Mouse (Mus musculus) midbrain, embryonic 16.5 days (tissue): ENCODE results near the gene Olfr959. TPM values are rescaled to one million over a fixed set of nuclear protein-coding genes. Genes with fewer than 3 reads are reported as not detected.

Experiments used
- polyA plus RNA-seq: library from polyadenylated mRNA; unstranded; fragments of >200 nt; fragmentation: Nextera tagmentation; extraction: Ambion mirVana; gene quantifications from 2 replicates; pipeline ENCODE4 v1.2.1, GENCODE M21; 2015

Olfr959 gene
- polyA plus RNA-seq, 1 experiment from 2014 or later, result not detected

Other genes with a start within 250 kb of the Olfr959 start
- gene Olfr948, start 249.5 kb downstream of the Olfr959 start, polyA plus RNA-seq, result not detected in 2 replicates
- gene Olfr951, start 188.2 kb downstream of the Olfr959 start, polyA plus RNA-seq, result not detected in 2 replicates
- not detected in 2 replicates for gene Olfr952, start 148.4 kb downstream of the Olfr959 start, polyA plus RNA-seq
- gene Olfr954, start 118.9 kb downstream of the Olfr959 start, polyA plus RNA-seq, result not detected in 2 replicates
- not detected in 2 replicates for gene Olfr955, start 103.6 kb downstream of the Olfr959 start, polyA plus RNA-seq
- gene Olfr44, start 81.6 kb downstream of the Olfr959 start, polyA plus RNA-seq, result not detected in 2 replicates
- not detected in 2 replicates for gene Olfr957, start 59.8 kb downstream of the Olfr959 start, polyA plus RNA-seq
- gene Olfr958, start 21.5 kb downstream of the Olfr959 start, polyA plus RNA-seq, result not detected in 2 replicates
- gene AW551984, start 28.8 kb upstream of the Olfr959 start, polyA plus RNA-seq, result 215 and 253 TPM in 2 replicates
- gene Olfr148, start 35.1 kb upstream of the Olfr959 start, polyA plus RNA-seq, result not detected in 2 replicates
- gene Olfr960, start 45.8 kb upstream of the Olfr959 start, polyA plus RNA-seq, result not detected in 2 replicates
- gene Olfr961, start 69.5 kb upstream of the Olfr959 start, polyA plus RNA-seq, result not detected in 2 replicates
- gene Olfr963, start 91.6 kb upstream of the Olfr959 start, polyA plus RNA-seq, result not detected in 2 replicates
- not detected in 2 replicates for gene Olfr149, start 131.5 kb upstream of the Olfr959 start, polyA plus RNA-seq
- not detected in 2 replicates for gene Olfr965, start 135.8 kb upstream of the Olfr959 start, polyA plus RNA-seq
- gene Olfr150, start 155.4 kb upstream of the Olfr959 start, polyA plus RNA-seq, result not detected in 2 replicates
- gene Olfr967, start 170.7 kb upstream of the Olfr959 start, polyA plus RNA-seq, result not detected in 2 replicates
- not detected in 2 replicates for gene Olfr968, start 207.7 kb upstream of the Olfr959 start, polyA plus RNA-seq
- gene Olfr969, start 215.4 kb upstream of the Olfr959 start, polyA plus RNA-seq, result not detected in 2 replicates
- gene Olfr970, start 233.3 kb upstream of the Olfr959 start, polyA plus RNA-seq, result not detected in 2 replicates